Mouse (Mus musculus) megakaryocyte progenitor cell, adult 5-6 weeks (primary cell): Measurements from ENCODE around the gene Cmtm3. TPM values are rescaled to one million over a fixed set of nuclear protein-coding genes. Genes with fewer than 3 reads are reported as not detected.
A peak's percentile ranks its signal among the peaks of the same experiment; 100 is the strongest.

Experiments used
- ATAC-seq: replicated peaks from 2 replicates; pipeline ENCODE4 v1.8.0; 2016; ENCODE audit warnings: mild to moderate bottlenecking, moderate TSS enrichment, inconsistent platforms; ENCODE audit not compliant: poor library complexity
- total RNA-seq, 2 experiments: library from RNA; stranded (forward) in 1 of 2; stranded (reverse) in 1 of 2; fragments of 157-497, 149-512 nt in 1 of 2; fragments of 200-1000 nt in 1 of 2; gene quantifications; 2 replicates each; pipeline versions ENCODE4 v1.2.3 to v1.2.4; 2015 to 2017

Cmtm3 gene
- total RNA-seq, 2 experiments from 2014 or later: 21.6 to 28.2 TPM

- ATAC-seq: no peak
These were observed 41.1 kb downstream of the Cmtm3 start for GRCm38 (mm10) chr8:104380269-104380668.

- no peak for ATAC-seq
These were observed 41.8 kb downstream of the Cmtm3 start for GRCm38 (mm10) chr8:104380961-104381411.

GRCm38 (mm10) chr8:104383296-104383695 lies 44.1 kb downstream of the Cmtm3 start:
- no peak for ATAC-seq

- ATAC-seq: peak; percentile 69
These were observed 44.8 kb downstream of the Cmtm3 start for GRCm38 (mm10) chr8:104383977-104384376.

GRCm38 (mm10) chr8:104386693-104387092 lies 47.5 kb downstream of the Cmtm3 start:
- ATAC-seq: no peak

- ATAC-seq: no peak
These were observed 48.3 kb downstream of the Cmtm3 start for GRCm38 (mm10) chr8:104387501-104387900.

- no peak for ATAC-seq
These were observed 48.8 kb downstream of the Cmtm3 start for GRCm38 (mm10) chr8:104387980-104388379.

GRCm38 (mm10) chr8:104390245-104390644 lies 51.0 kb downstream of the Cmtm3 start:
- no peak for ATAC-seq

GRCm38 (mm10) chr8:104393139-104393538 lies 53.9 kb downstream of the Cmtm3 start:
- no peak for ATAC-seq

GRCm38 (mm10) chr8:104393767-104394166 lies 54.6 kb downstream of the Cmtm3 start:
- ATAC-seq: no peak

GRCm38 (mm10) chr8:104394801-104395702 lies 55.8 kb downstream of the Cmtm3 start:
- peak; percentile 46 for ATAC-seq

- ATAC-seq: peak; percentile 69
These were observed 56.6 kb downstream of the Cmtm3 start, which contains the start of gene Cmtm4 for GRCm38 (mm10) chr8:104395703-104396357. Gene Cmtm4, minus strand, starts transcription at chr8:104395807.

Other genes starting within 250 kb of the Cmtm3 start
- not detected in 2 replicates for gene Cdh5, start 237.8 kb upstream of the Cmtm3 start, total RNA-seq (2015)
- gene Cdh5, start 237.8 kb upstream of the Cmtm3 start, total RNA-seq (2017): 0.07 TPM in 1 of 2 replicates, not detected in the other
- not detected in 2 replicates for gene Bean1, start 169.0 kb upstream of the Cmtm3 start, total RNA-seq (2015)
- gene Bean1, start 169.0 kb upstream of the Cmtm3 start, total RNA-seq (2017): not detected in 2 replicates
- gene Tk2, start 90.9 kb upstream of the Cmtm3 start, total RNA-seq (2015): 16.5 and 16.9 TPM in 2 replicates
- 11.7 and 11.9 TPM in 2 replicates for gene Tk2, start 90.9 kb upstream of the Cmtm3 start, total RNA-seq (2017)
- 54.0 and 54.9 TPM in 2 replicates for gene Cklf, start 88.5 kb upstream of the Cmtm3 start, total RNA-seq (2015)
- 14.7 and 21.2 TPM in 2 replicates for gene Cklf, start 88.5 kb upstream of the Cmtm3 start, total RNA-seq (2017)
- gene Cmtm2a, start 46.2 kb upstream of the Cmtm3 start, total RNA-seq (2015): not detected in 2 replicates
- gene Cmtm2a, start 46.2 kb upstream of the Cmtm3 start, total RNA-seq (2017): not detected in 2 replicates
- gene Gm45711, start 29.3 kb upstream of the Cmtm3 start, total RNA-seq (2015): not detected in 2 replicates
- gene Gm45711, start 29.3 kb upstream of the Cmtm3 start, total RNA-seq (2017): not detected in 2 replicates
- gene Cmtm1, start 29.3 kb upstream of the Cmtm3 start, total RNA-seq (2015): not detected in 2 replicates
- not detected in 2 replicates for gene Cmtm1, start 29.3 kb upstream of the Cmtm3 start, total RNA-seq (2017)
- not detected in 2 replicates for gene Gm11020, start 17.8 kb upstream of the Cmtm3 start, total RNA-seq (2015)
- not detected in 2 replicates for gene Gm11020, start 17.8 kb upstream of the Cmtm3 start, total RNA-seq (2017)
- not detected in 2 replicates for gene Cmtm2b, start 17.2 kb upstream of the Cmtm3 start, total RNA-seq (2015)
- not detected in 2 replicates for gene Cmtm2b, start 17.2 kb upstream of the Cmtm3 start, total RNA-seq (2017)
- gene Cmtm4, start 56.4 kb downstream of the Cmtm3 start, total RNA-seq (2015): 0.79 and 0.85 TPM in 2 replicates
- 0.84 and 0.87 TPM in 2 replicates for gene Cmtm4, start 56.4 kb downstream of the Cmtm3 start, total RNA-seq (2017)
- 14.7 and 25.4 TPM in 2 replicates for gene Dync1li2, start 103.6 kb downstream of the Cmtm3 start, total RNA-seq (2015)
- 46.5 and 52.6 TPM in 2 replicates for gene Dync1li2, start 103.6 kb downstream of the Cmtm3 start, total RNA-seq (2017)
- gene Terb1, start 170.5 kb downstream of the Cmtm3 start, total RNA-seq (2015): not detected in 2 replicates
- not detected in 2 replicates for gene Terb1, start 170.5 kb downstream of the Cmtm3 start, total RNA-seq (2017)
- gene Nae1, start 195.2 kb downstream of the Cmtm3 start, total RNA-seq (2015): 60.1 and 69.1 TPM in 2 replicates
- gene Nae1, start 195.2 kb downstream of the Cmtm3 start, total RNA-seq (2017): 74.4 and 88.3 TPM in 2 replicates
- gene Car7, start 195.3 kb downstream of the Cmtm3 start, total RNA-seq (2015): not detected in 2 replicates
- gene Car7, start 195.3 kb downstream of the Cmtm3 start, total RNA-seq (2017): 0.07 and 0.33 TPM in 2 replicates